Mouse (Mus musculus) heart, embryonic 15.5 days (tissue): ENCODE data around the gene Msrb3. TPM values are rescaled to one million over a fixed set of nuclear protein-coding genes. Genes with fewer than 3 reads are reported as not detected.

ENCODE experiments used
- ATAC-seq: fragments of 200-750 bp; cut with Nextera tagmentation; replicated peaks from 2 replicates; pipeline ENCODE4 v1.8.0; 2017; ENCODE audit warnings: low read depth, moderate TSS enrichment; ENCODE audit not compliant: insufficient number of reproducible peaks, insufficient read depth, low FRiP score
- H3K27ac ChIP-seq: fragments of 300-500 bp; sonication (generic); 2 replicates; pipeline ENCODE4 v1.5.1; 2015; ENCODE audit warnings: mild to moderate bottlenecking, inconsistent platforms
- H3K27me3 ChIP-seq: fragments of 300-500 bp; sonication (generic); 2 replicates; pipeline ENCODE4 v1.6.1; 2015; ENCODE audit warnings: inconsistent platforms
- H3K36me3 ChIP-seq: fragments of 300-500 bp; sonication (generic); 2 replicates; pipeline ENCODE4 v1.6.1; 2015; ENCODE audit warnings: mild to moderate bottlenecking, inconsistent platforms
- H3K4me1 ChIP-seq: fragments of 300-500 bp; sonication (generic); replicated peaks from 2 replicates; pipeline ENCODE4 v1.6.1; 2015; ENCODE audit warnings: inconsistent platforms
- H3K4me2 ChIP-seq: fragments of 300-500 bp; sonication (generic); 2 replicates; pipeline ENCODE4 v1.6.1; 2015; ENCODE audit warnings: inconsistent platforms, mild to moderate bottlenecking, moderate library complexity
- H3K4me3 ChIP-seq: fragments of 300-500 bp; sonication (generic); 2 replicates; pipeline ENCODE4 v1.5.1; 2015; ENCODE audit warnings: mild to moderate bottlenecking, inconsistent platforms
- H3K9ac ChIP-seq: fragments of 300-500 bp; sonication (generic); 2 replicates; pipeline ENCODE4 v1.6.1; 2015; ENCODE audit warnings: mild to moderate bottlenecking, inconsistent platforms
- H3K9me3 ChIP-seq: fragments of 300-500 bp; sonication (generic); replicated peaks from 2 replicates; pipeline ENCODE4 v1.6.1; 2016; ENCODE audit warnings: inconsistent platforms
- WGBS: fragments of 180-500 bp; shearing (Covaris S2); methylation state at CpG from one replicate; pipeline ENCODE4 v1.1.7; 2015; ENCODE audit warnings: mixed read lengths; 5-methylcytosine and 5-hydroxymethylcytosine counted together
- polyA plus RNA-seq: library from polyadenylated mRNA; unstranded; fragments of >200 nt; fragmentation: Nextera tagmentation; extraction: Ambion mirVana; gene quantifications from 2 replicates; pipeline ENCODE4 v1.2.1, GENCODE M21; 2015

Msrb3 gene
- polyA plus RNA-seq, 1 experiment from 2014 or later, result 35.4 TPM

DNA sequence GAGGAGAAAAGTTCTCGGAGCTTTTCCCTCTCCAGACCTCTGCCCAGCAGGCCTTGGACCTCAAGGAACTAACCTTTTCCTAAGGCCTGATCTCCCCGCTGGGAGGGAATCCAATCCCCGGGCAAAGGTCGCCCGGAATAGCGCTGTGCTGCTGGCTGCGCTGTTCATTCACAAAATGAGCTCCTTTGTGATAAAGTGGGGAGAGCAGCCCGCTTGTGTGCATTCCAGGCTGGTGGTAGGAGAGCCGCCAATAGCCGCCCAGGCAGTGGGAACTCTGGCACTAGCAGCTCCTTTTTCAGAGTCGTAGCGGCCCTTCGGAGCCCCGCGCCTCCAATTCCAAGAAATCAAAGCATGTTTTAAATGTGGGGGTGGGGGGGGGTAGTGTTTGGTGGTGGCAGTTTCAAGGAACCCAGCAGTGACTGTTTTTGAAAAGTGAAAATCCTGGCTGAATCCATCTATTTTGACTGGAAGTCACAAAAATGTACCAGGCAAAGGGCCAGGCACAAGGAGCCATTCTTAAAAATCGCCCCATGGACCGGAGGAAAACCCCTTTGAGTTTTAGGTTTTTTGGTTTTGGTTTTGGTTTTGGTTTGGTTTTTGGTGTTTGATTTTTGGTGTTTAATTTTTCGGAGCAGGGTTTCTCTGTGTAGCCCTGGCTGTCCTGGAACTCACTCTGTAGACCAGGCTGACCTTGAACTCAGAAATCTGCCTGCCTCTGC lies 153.6 kb downstream of the Msrb3 start:
- no peaks in the 10 kb centered on the region for H3K27me3 ChIP-seq
- peak; percentile 87 for ATAC-seq

DNA sequence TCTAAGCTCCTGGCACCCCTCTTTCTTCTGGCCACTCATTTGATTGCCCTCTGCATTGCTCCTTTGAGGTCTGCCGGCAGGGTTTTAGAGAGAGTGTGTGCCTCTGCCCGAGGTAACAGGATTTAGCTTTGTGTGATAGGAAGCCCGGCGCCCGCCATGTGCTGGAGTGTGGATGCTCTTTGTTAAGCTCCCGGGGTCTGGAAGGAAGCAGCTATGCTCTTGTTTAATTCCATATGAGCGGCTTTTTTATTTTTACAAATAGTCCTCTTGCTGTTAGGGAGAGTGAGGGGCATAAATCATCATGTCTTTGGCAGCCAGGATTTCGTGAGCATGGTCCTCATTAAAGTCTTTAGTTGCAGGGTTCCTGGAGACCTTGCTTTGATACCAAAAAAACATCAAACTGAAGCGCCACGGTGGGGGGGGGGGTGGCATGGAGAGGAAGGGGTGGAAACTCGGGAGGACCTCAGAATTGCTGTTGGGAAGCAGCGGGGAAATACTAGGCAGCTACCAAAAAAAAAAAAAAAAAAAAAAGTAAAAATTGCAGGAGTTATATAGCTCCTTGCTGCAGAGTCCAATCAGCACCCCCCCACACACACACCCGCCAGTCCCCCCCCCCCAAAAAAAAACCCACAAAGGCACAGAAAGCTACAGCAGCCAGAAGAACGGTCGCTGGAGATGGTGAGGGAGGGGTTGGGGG lies 154.3 kb downstream of the Msrb3 start:
- H3K4me1 ChIP-seq, result peaks cover 14% of the 10 kb centered on the region
- peak overlapping the region; percentile 37 for H3K4me3 ChIP-seq
- peak overlapping the region; percentile 50 for H3K27ac ChIP-seq
- ATAC-seq, result no peak; the same call in 1 of the 2 replicates
- peak overlapping the region; percentile 72 for H3K4me2 ChIP-seq
- H3K36me3 ChIP-seq, result no peaks in the 10 kb centered on the region
- WGBS, result 10% methylated on average over 15 of the region's 15 CpGs
- H3K27me3 ChIP-seq, result no peaks in the 10 kb centered on the region
- H3K9me3 ChIP-seq, result no peaks in the 10 kb centered on the region
- H3K9ac ChIP-seq, result peak overlapping the region; percentile 33; the same call in 1 of the 2 replicates

More for the DNA sequence above, 153.6 kb downstream of the Msrb3 start:
- Histone ChIP-seq H3K27ac (peak overlapping the region; percentile 50), H3K36me3 (no peaks in the 10 kb centered on the region), H3K4me1 (peaks cover 14% of the 10 kb centered on the region), H3K4me3 (peak overlapping the region; percentile 37), H3K9me3 (no peaks in the 10 kb centered on the region), H3K4me2 (peak overlapping the region; percentile 72), H3K9ac (peak overlapping the region; percentile 33; the same call in 1 of the 2 replicates)
- WGBS, result 8% methylated on average over 18 of the region's 18 CpGs

DNA sequence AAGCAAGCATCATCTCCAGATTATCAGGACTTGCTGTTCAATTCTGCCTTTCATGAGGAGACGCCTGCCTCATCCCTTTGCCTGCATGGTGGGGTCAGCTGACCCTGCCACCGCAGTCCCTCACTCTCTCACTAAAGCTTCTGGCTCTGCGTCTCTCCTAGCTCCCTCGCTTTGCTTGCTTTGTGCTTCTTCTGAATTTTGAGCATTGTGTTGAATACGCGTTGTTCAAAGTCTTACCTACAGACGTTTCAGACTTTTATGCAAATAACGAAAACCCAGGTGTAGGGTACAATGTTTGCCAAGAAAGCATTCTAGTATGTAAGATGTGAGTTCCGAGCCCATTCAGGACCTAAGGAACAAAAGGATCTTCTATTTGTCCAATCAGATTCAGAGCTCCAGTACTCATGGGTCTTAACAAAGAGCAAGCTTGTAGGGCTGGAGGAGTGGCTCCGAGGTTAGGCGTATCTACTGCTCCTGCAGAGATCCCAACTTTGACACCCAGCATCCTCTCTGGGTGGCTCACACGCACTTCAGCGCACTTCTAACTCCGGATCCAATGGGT lies 162.3 kb downstream of the Msrb3 start:
- Histone ChIP-seq H3K9me3 (no peaks in the 10 kb centered on the region), H3K4me2 (peak overlapping the region; percentile 61), H3K27ac (no peak overlapping the region), H3K9ac (no peak overlapping the region), H3K27me3 (no peaks in the 10 kb centered on the region), H3K4me3 (peak overlapping the region; percentile 36), H3K36me3 (no peaks in the 10 kb centered on the region), H3K4me1 (peaks cover 10% of the 10 kb centered on the region)
- WGBS, result 31% methylated on average over 14 of the region's 14 CpGs
- ATAC-seq, result no peak

DNA sequence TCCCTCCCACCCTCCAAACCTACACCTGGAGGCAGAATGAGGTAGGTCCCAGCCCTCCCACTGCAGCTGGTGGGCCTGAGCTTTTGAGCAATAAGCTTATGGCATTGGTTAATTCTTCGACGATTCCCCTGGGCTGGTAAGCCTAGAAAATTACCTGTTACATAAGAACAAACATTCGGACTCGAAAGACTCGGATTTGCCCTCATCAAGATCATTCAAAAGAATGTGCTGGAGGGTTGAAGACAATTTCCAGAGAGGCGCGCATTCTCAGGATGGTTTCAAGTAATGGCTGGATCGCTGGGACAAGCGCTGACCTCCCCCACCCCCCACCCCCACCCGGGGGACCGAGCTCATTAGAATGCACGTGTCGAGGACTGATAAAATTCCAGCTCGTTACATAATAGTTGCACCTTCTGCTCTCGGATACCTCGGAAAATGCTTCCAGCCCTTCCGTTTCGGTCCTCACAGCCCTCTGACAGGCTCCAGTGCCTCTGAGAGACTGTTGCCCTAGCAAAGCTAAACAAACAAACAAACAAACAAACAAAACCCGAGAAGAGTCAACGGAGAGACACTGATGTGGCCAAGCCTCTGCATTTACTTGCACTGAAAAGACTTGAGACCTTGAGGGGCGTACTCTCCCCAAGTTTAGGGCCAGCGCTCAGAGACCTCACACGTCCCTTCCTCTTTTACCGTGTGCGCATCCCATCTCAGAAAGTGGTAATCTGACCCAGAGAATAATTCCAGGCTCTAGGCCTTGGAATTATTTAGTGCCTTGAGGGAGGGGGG lies 163.0 kb downstream of the Msrb3 start:
- 10% methylated on average over 25 of the region's 25 CpGs for WGBS
- peaks cover 10% of the 10 kb centered on the region for H3K4me1 ChIP-seq
- H3K27ac ChIP-seq, result no peak overlapping the region
- peak overlapping the region; percentile 61 for H3K4me2 ChIP-seq
- no peak for ATAC-seq
- H3K36me3 ChIP-seq, result no peaks in the 10 kb centered on the region
- no peaks in the 10 kb centered on the region for H3K27me3 ChIP-seq
- no peaks in the 10 kb centered on the region for H3K9me3 ChIP-seq
- peak overlapping the region; percentile 36 for H3K4me3 ChIP-seq
- H3K9ac ChIP-seq, result no peak overlapping the region

DNA sequence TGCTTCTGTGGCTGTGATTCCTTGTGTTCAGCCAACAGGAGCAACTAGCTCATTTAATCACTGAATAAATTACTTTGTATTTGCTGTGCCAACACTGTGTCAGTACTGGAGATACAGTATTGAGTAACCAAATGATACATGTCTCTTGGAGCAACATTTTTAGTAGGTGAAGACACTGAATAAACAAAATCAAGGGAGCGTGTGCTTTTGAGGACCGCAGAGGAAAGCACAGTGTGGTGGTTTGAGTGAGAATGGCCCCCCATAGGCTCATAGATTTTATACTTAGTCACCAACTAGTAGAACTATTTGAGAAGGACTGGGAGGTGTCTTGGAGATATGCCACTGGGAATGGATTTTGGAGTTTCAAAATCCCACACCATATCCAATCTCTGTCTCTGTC lies 164.5 kb downstream of the Msrb3 start:
- H3K4me3 ChIP-seq, result no peak overlapping the region
- no peaks in the 10 kb centered on the region for H3K36me3 ChIP-seq
- H3K9ac ChIP-seq, result no peak overlapping the region
- no peak overlapping the region for H3K4me2 ChIP-seq
- H3K9me3 ChIP-seq, result no peaks in the 10 kb centered on the region
- ATAC-seq, result no peak
- H3K27ac ChIP-seq, result no peak overlapping the region
- 84% methylated on average over 2 of the region's 2 CpGs for WGBS
- H3K4me1 ChIP-seq, result peaks cover 10% of the 10 kb centered on the region
- no peaks in the 10 kb centered on the region for H3K27me3 ChIP-seq

Other genes with a start within 250 kb of the Msrb3 start
- 1.8 and 2.2 TPM in 2 replicates for gene Lemd3, start 80.2 kb upstream of the Msrb3 start, polyA plus RNA-seq
- 16.8 and 25.1 TPM in 2 replicates for gene Wif1, start 134.9 kb upstream of the Msrb3 start, polyA plus RNA-seq